Mouse (Mus musculus): ENCODE data around the gene Ssbp4.

GRCm38 (mm10) chr8:70628986-70629490, 20.4 kb upstream of the Ssbp4 start:
- TF ChIP-seq CTCF (IDR thresholded peaks at IDR 0.05; ENCODE audit: extremely low read depth, insufficient read length, insufficient replicate concordance, low read depth, low read length), result no peak
- TF ChIP-seq POLR2A (IDR thresholded peaks at IDR 0.05; ENCODE audit: low read depth, low read length), result no peak
